Mouse (Mus musculus) embryonic facial prominence, embryonic 14.5 days (tissue): ENCODE results near the gene Specc1. TPM values are rescaled to one million over a fixed set of nuclear protein-coding genes. Genes with fewer than 3 reads are reported as not detected.
A peak's percentile ranks its signal among the peaks of the same experiment; 100 is the strongest.

Experiments used
- ATAC-seq: fragments of 200-750 bp; cut with Nextera tagmentation; 2 replicates; pipeline ENCODE4 v1.8.0; 2017; ENCODE audit warnings: low read depth, moderate number of reproducible peaks, moderate TSS enrichment
- DNase-seq: peaks from one replicate; pipeline ENCODE4 v3.0.0-alpha.2; 2015; ENCODE audit warnings: low spot score
- H3K27ac ChIP-seq: fragments of 300-500 bp; sonication (generic); replicated peaks from 2 replicates; pipeline ENCODE4 v1.5.1; 2014; ENCODE audit warnings: low read depth, mild to moderate bottlenecking, low read length, moderate library complexity
- H3K27me3 ChIP-seq: fragments of 300-500 bp; sonication (generic); replicated peaks from 2 replicates; pipeline ENCODE4 v1.6.1; 2014; ENCODE audit warnings: low read length; ENCODE audit not compliant: control insufficient read depth, insufficient read depth
- H3K36me3 ChIP-seq: fragments of 300-500 bp; sonication (generic); 2 replicates; pipeline ENCODE4 v1.6.1; 2014; ENCODE audit warnings: low read length, mixed read lengths; ENCODE audit not compliant: control insufficient read depth, insufficient read depth
- H3K4me1 ChIP-seq: fragments of 300-500 bp; sonication (generic); 2 replicates; pipeline ENCODE4 v1.6.1; 2014; ENCODE audit warnings: antibody characterized with exemption, low read length; ENCODE audit not compliant: control insufficient read depth, insufficient read depth
- H3K4me2 ChIP-seq: fragments of 300-500 bp; sonication (generic); 2 replicates; pipeline ENCODE4 v1.6.1; 2014; ENCODE audit warnings: low read depth, mild to moderate bottlenecking, low read length, moderate library complexity, mixed read lengths
- H3K4me3 ChIP-seq: fragments of 300-500 bp; sonication (generic); 2 replicates; pipeline ENCODE4 v1.5.1; 2014; ENCODE audit warnings: low read depth, mild to moderate bottlenecking, low read length
- H3K9ac ChIP-seq: fragments of 300-500 bp; sonication (generic); 2 replicates; pipeline ENCODE4 v1.6.1; 2014; ENCODE audit warnings: low read depth, mild to moderate bottlenecking, low read length, moderate library complexity, mixed read lengths
- H3K9me3 ChIP-seq: fragments of 300-500 bp; sonication (generic); 2 replicates; pipeline ENCODE4 v1.6.1; 2016; ENCODE audit warnings: low read length; ENCODE audit not compliant: control insufficient read depth
- WGBS: fragments of 180-500 bp; shearing (Covaris S2); extraction: QIAGEN DNeasy Blood & Tissue Kit; methylation state at CpG from one replicate; pipeline ENCODE4 v1.1.7; 2014; 5-methylcytosine and 5-hydroxymethylcytosine counted together
- polyA plus RNA-seq: library from polyadenylated mRNA; unstranded; fragments of >200 nt; fragmentation: Nextera tagmentation; extraction: Ambion mirVana; gene quantifications from 2 replicates; pipeline ENCODE4 v1.2.1, GENCODE M21; 2014

Gene Specc1
- polyA plus RNA-seq, 1 experiment from 2014 or later: 13.5 TPM

- 77% methylated on average over 3 of the region's 3 CpGs for WGBS
Measured at GRCm38 (mm10) chr11:62130191-62130590, 173.6 kb downstream of the Specc1 start.

GRCm38 (mm10) chr11:62130685-62131295 is 174.2 kb downstream of the Specc1 start:
- Histone ChIP-seq H3K9me3 (no peaks in the 10 kb centered on the region), H3K4me2 (no peak overlapping the region), H3K36me3 (peaks cover 6% of the 10 kb centered on the region; the same call in 1 of the 2 replicates), H3K4me3 (no peak overlapping the region), H3K27ac (no peak overlapping the region), H3K4me1 (no peaks in the 10 kb centered on the region), H3K9ac (no peak overlapping the region), H3K27me3 (no peaks in the 10 kb centered on the region)
- WGBS: 59% methylated on average over 2 of the region's 2 CpGs
- no peak for DNase-seq
- ATAC-seq: no peak

More at GRCm38 (mm10) chr11:62130191-62130590, 173.6 kb downstream of the Specc1 start:
- DNase-seq (no peak), ATAC-seq (peak; percentile 33; the same call in 1 of the 2 replicates)
- Histone ChIP-seq H3K4me3 (no peak overlapping the region), H3K9me3 (no peaks in the 10 kb centered on the region), H3K4me1 (no peaks in the 10 kb centered on the region), H3K9ac (no peak overlapping the region), H3K27ac (no peak overlapping the region), H3K27me3 (no peaks in the 10 kb centered on the region), H3K4me2 (no peak overlapping the region), H3K36me3 (peaks cover 6% of the 10 kb centered on the region; the same call in 1 of the 2 replicates)

DNA sequence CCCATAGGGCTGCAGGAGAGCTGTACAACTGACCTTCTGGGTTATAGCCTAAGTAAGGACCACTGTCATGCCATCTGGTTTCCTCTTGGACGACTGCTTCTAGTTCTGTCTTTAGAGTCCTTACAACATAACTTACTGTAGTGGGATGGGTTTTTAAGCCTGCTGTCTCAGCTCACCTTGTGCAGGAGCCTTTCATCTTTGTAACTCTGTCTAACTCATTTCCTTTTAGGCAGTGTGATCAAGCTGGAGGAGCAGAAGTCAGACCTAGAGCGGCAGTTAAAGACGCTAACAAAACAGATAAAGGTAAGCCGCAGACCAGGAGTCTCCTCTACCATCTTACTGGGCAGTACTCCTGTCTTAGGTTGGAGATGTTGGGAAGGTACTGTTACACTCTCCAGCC is 175.0 kb downstream of the Specc1 start:
- no peaks in the 10 kb centered on the region for H3K27me3 ChIP-seq
- no peak overlapping the region for H3K9ac ChIP-seq
- DNase-seq: no peak
- H3K4me3 ChIP-seq: no peak overlapping the region
- H3K36me3 ChIP-seq: peaks cover 6% of the 10 kb centered on the region; the same call in 1 of the 2 replicates
- no peak overlapping the region for H3K4me2 ChIP-seq
- H3K9me3 ChIP-seq: no peaks in the 10 kb centered on the region
- no peak overlapping the region for H3K27ac ChIP-seq
- WGBS: 91% methylated on average over 4 of the region's 4 CpGs
- no peaks in the 10 kb centered on the region for H3K4me1 ChIP-seq
- ATAC-seq: no peak

DNA sequence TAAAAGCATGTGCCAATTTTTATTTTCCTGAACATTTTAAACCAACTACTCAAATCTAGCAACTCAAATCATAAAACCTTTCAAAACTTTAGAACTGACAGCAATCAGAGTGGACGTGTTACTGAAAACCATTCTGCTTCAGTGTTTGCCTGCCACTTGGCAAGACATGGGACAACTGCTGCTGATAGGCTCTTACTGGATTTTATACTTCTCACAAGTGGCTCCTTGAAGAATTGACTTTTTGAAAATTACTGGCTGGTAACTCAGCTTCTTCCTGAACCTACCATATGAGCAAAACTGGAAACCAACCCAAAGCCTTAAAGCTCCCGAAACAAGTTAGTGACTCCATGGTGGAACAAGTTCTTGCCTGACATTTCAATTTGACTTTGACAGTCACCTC is 177.6 kb downstream of the Specc1 start:
- ATAC-seq (no peak), DNase-seq (no peak)
- H3K9me3 ChIP-seq: no peaks in the 10 kb centered on the region
- no peak overlapping the region for H3K4me2 ChIP-seq
- H3K4me1 ChIP-seq: no peaks in the 10 kb centered on the region
- no peak overlapping the region for H3K9ac ChIP-seq
- no peaks in the 10 kb centered on the region for H3K27me3 ChIP-seq
- H3K27ac ChIP-seq: no peak overlapping the region
- 86% methylated on average over 2 of the region's 2 CpGs for WGBS
- H3K36me3 ChIP-seq: peaks cover 6% of the 10 kb centered on the region; the same call in 1 of the 2 replicates
- no peak overlapping the region for H3K4me3 ChIP-seq

GRCm38 (mm10) chr11:62145216-62146110 is 188.9 kb downstream of the Specc1 start:
- H3K27ac ChIP-seq: no peak overlapping the region
- ATAC-seq: peak; percentile 37; the same call in 1 of the 2 replicates
- H3K36me3 ChIP-seq: peaks cover 16% of the 10 kb centered on the region; the same call in 1 of the 2 replicates
- WGBS: 64% methylated on average over 7 of the region's 7 CpGs
- no peaks in the 10 kb centered on the region for H3K27me3 ChIP-seq
- H3K9me3 ChIP-seq: peaks cover 9% of the 10 kb centered on the region; the same call in 1 of the 2 replicates
- no peaks in the 10 kb centered on the region for H3K4me1 ChIP-seq
- peak; percentile 67 for DNase-seq
- H3K4me3 ChIP-seq: no peak overlapping the region
- H3K4me2 ChIP-seq: no peak overlapping the region
- no peak overlapping the region for H3K9ac ChIP-seq

DNA sequence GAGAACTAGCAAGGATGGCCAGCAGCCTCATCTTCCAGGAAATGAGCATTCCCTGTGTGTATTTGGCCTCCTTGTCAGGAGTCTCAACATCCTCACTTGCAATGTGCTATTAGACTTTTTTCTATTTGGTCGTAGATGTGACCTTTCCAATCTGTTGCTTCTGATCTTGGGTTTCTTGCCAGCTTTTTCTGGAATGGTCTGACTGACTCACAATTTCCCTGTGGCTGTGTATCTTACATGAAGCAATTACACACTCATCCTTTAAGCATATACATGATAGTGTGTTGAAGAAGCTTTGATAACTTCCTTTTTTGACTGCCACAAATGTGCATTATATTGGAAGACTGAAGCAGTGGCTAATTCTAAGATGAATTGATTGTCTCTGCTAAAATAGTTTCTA is 190.1 kb downstream of the Specc1 start:
- ATAC-seq: no peak
- no peak overlapping the region for H3K9ac ChIP-seq
- no peak overlapping the region for H3K27ac ChIP-seq
- peaks cover 9% of the 10 kb centered on the region; the same call in 1 of the 2 replicates for H3K9me3 ChIP-seq
- H3K4me1 ChIP-seq: no peaks in the 10 kb centered on the region
- no peak for DNase-seq
- no peaks in the 10 kb centered on the region for H3K27me3 ChIP-seq
- H3K4me3 ChIP-seq: no peak overlapping the region
- H3K4me2 ChIP-seq: no peak overlapping the region
- peaks cover 16% of the 10 kb centered on the region; the same call in 1 of the 2 replicates for H3K36me3 ChIP-seq
- 90% methylated on average over 1 of the region's 1 CpGs for WGBS

GRCm38 (mm10) chr11:62148026-62148425 is 191.5 kb downstream of the Specc1 start:
- WGBS: 75% methylated on average over 3 of the region's 3 CpGs
- Histone ChIP-seq H3K9me3 (peaks cover 9% of the 10 kb centered on the region; the same call in 1 of the 2 replicates), H3K36me3 (peaks cover 16% of the 10 kb centered on the region; the same call in 1 of the 2 replicates), H3K9ac (no peak overlapping the region), H3K27ac (no peak overlapping the region), H3K4me3 (no peak overlapping the region), H3K4me1 (no peaks in the 10 kb centered on the region), H3K4me2 (no peak overlapping the region), H3K27me3 (no peaks in the 10 kb centered on the region)
- DNase-seq (no peak), ATAC-seq (no peak)

- 88% methylated on average over 6 of the region's 6 CpGs for WGBS
- no peaks in the 10 kb centered on the region for H3K27me3 ChIP-seq
- peaks cover 16% of the 10 kb centered on the region; the same call in 1 of the 2 replicates for H3K36me3 ChIP-seq
Measured at GRCm38 (mm10) chr11:62148449-62148848, 191.9 kb downstream of the Specc1 start.

More at GRCm38 (mm10) chr11:62148449-62148848, 191.9 kb downstream of the Specc1 start:
- ATAC-seq (no peak), DNase-seq (no peak)
- Histone ChIP-seq H3K27ac (no peak overlapping the region), H3K9ac (no peak overlapping the region), H3K9me3 (peaks cover 9% of the 10 kb centered on the region; the same call in 1 of the 2 replicates), H3K4me2 (no peak overlapping the region), H3K4me1 (no peaks in the 10 kb centered on the region), H3K4me3 (no peak overlapping the region)
